Mouse (Mus musculus): ENCODE measurements at regions not wholly inside any gene's neighbourhood (a gene's known extent, or its start where the extent isn't known, plus 50 kb on each side); places are given as distances from the start of the nearest gene placed in this dataset.

GRCm38 (mm10) chr16:29959939-29960637 is 104.1 kb upstream of the Hes1 start:
- DNase-seq: no peak

- no peak for DNase-seq
Measured at GRCm38 (mm10) chr16:29963284-29963683, 100.9 kb upstream of the Hes1 start.

GRCm38 (mm10) chr16:29964563-29964962 is 99.6 kb upstream of the Hes1 start:
- no peak for DNase-seq

- no peak for DNase-seq
Measured at GRCm38 (mm10) chr16:29968743-29969142, 95.4 kb upstream of the Hes1 start.

- DNase-seq: no peak
Measured at GRCm38 (mm10) chr16:29972741-29973141, 91.4 kb upstream of the Hes1 start.

- peak; percentile 19 for DNase-seq
Measured at GRCm38 (mm10) chr16:29973250-29973649, 90.9 kb upstream of the Hes1 start.

- no peak for DNase-seq
Measured at GRCm38 (mm10) chr16:29975800-29976199, 88.4 kb upstream of the Hes1 start.

GRCm38 (mm10) chr16:29977011-29977410 is 87.2 kb upstream of the Hes1 start:
- no peak for DNase-seq

GRCm38 (mm10) chr16:29977711-29978110 is 86.5 kb upstream of the Hes1 start:
- DNase-seq: no peak

GRCm38 (mm10) chr16:29979066-29979465 is 85.1 kb upstream of the Hes1 start:
- DNase-seq: no peak

GRCm38 (mm10) chr16:29981543-29981942 is 82.6 kb upstream of the Hes1 start:
- DNase-seq: no peak

- DNase-seq: no peak
Measured at GRCm38 (mm10) chr16:29982224-29982785, 81.9 kb upstream of the Hes1 start.

- DNase-seq: no peak
Measured at GRCm38 (mm10) chr16:29983161-29983560, 81.0 kb upstream of the Hes1 start.

GRCm38 (mm10) chr16:29985126-29985931 is 78.9 kb upstream of the Hes1 start:
- no peak for DNase-seq

- DNase-seq: no peak
Measured at GRCm38 (mm10) chr16:29987595-29987994, 76.6 kb upstream of the Hes1 start.

GRCm38 (mm10) chr16:29987999-29988398 is 76.2 kb upstream of the Hes1 start:
- DNase-seq: no peak

GRCm38 (mm10) chr16:29989308-29989707 is 74.9 kb upstream of the Hes1 start:
- no peak for DNase-seq

GRCm38 (mm10) chr16:29990393-29990792 is 73.8 kb upstream of the Hes1 start:
- DNase-seq: no peak

- DNase-seq: no peak
Measured at GRCm38 (mm10) chr16:29990795-29991587, 73.2 kb upstream of the Hes1 start.

GRCm38 (mm10) chr16:29991876-29992380 is 72.3 kb upstream of the Hes1 start:
- DNase-seq: no peak

GRCm38 (mm10) chr16:29993111-29993510 is 71.1 kb upstream of the Hes1 start:
- DNase-seq: no peak

GRCm38 (mm10) chr16:29993535-29993934 is 70.6 kb upstream of the Hes1 start:
- no peak for DNase-seq

Measured in adrenal gland, postnatal 25 days (tissue).